Mouse (Mus musculus): ENCODE measurements at regions not wholly inside any gene's neighbourhood (a gene's known extent, or its start where the extent isn't known, plus 50 kb on each side); places are given as distances from the start of the nearest gene placed in this dataset.

DNA sequence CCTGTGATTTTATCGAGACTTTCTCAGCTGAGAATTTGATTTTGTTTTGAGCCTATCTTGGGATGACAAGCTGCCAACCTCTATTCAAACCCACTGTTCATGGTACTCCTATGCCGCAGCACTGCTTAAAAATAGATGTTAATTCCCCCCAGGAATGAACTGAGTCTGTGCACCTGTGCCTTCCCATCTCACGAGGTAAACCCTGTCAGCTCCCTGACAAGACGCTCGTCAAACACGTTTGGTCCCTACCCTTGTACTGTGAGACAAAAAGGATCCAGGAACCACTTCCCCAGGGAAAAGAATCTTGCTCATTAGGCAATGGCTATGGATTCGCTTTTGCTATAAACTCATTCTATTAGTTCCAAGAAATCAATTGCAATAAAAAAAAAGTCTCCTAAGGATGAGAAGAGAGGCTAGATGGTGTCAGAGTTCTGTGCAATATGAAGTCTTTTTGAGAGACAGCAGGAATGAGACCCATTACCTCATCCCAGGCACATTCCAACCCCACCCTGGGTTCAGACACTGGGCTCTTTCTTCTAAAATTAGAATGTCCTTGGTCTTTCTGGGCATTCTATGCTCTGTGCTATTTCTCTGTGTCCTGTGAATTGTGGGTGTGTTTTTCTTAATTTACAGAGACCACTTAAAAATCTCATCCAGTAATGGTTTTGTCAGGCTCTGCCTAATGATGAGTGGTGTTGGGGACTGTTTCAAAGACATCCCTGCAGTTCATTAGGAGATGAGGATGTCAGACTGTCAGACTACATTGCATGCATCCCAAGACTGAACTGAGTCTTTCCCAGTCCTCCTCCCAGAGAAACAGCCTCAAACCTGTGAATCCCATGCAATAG is 167.7 kb upstream of the Pabpc6 start:
- no peaks in the 10 kb centered on the region for H3K36me3 ChIP-seq
- no peak for ATAC-seq (ENCODE audit: low read depth)
- no peak for DNase-seq
- no peak overlapping the region for H3K27ac ChIP-seq
- H3K27me3 ChIP-seq = no peaks in the 10 kb centered on the region
- H3K9ac ChIP-seq = no peak overlapping the region
- H3K4me2 ChIP-seq = no peak overlapping the region
- no peak overlapping the region for H3K4me3 ChIP-seq (replicated peaks)
- no peaks in the 10 kb centered on the region for H3K9me3 ChIP-seq (replicated peaks)
- no peaks in the 10 kb centered on the region for H3K4me1 ChIP-seq (replicated peaks)
- 62% methylated on average over 7 of the region's 7 CpGs for WGBS (ENCODE audit: insufficient replicate concordance)

DNA sequence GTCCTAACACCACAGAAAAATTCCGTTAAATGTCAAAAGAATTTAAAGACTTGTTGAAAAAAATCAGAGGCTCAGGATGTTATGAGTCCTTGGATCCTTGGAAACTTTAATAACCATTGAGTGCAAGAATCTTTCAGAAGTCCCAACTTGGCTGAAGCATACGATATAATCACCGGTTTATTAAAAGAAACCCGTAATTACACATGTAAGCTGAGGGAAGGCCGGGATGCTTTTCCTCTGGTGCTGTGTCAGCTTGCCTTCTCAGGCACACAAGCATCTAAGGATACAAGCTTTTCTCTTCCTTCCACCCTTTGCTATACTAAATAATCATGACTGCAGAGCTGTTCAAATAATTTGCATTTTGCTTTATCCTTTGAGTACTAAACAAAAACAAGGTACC is 160.4 kb upstream of the Pabpc6 start:
- Histone ChIP-seq H3K4me1 (replicated peaks) (no peaks in the 10 kb centered on the region), H3K36me3 (no peaks in the 10 kb centered on the region), H3K4me2 (no peak overlapping the region), H3K9ac (no peak overlapping the region), H3K4me3 (replicated peaks) (no peak overlapping the region), H3K9me3 (replicated peaks) (no peaks in the 10 kb centered on the region), H3K27me3 (no peaks in the 10 kb centered on the region), H3K27ac (no peak overlapping the region)
- DNase-seq (no peak), ATAC-seq (ENCODE audit: low read depth) (no peak)
- 80% methylated on average over 5 of the region's 5 CpGs for WGBS (ENCODE audit: insufficient replicate concordance)

DNA sequence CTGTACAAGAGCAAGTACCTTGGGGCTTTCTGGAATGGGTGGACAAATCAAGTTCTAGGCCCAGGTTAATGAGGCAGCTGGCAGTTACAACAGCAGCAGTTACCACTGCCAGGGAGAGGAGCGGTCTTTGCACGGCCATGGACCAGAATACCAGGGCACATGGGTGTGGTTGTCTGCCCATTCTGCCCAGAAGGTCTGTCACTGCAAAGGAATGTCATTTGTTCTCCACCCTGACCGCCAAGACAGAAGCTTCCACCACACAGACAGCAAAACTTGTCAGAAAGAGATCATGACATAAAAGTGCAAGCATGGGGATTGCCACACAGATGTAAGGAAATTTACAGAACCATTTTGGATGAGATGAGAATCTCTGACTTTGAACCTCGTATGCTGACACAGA is 151.8 kb upstream of the Pabpc6 start:
- H3K4me2 ChIP-seq = no peak overlapping the region
- 59% methylated on average over 4 of the region's 4 CpGs for WGBS (ENCODE audit: insufficient replicate concordance)
- no peak for DNase-seq
- no peaks in the 10 kb centered on the region for H3K9me3 ChIP-seq (replicated peaks)
- H3K36me3 ChIP-seq = no peaks in the 10 kb centered on the region
- H3K4me1 ChIP-seq (replicated peaks) = no peaks in the 10 kb centered on the region
- no peaks in the 10 kb centered on the region for H3K27me3 ChIP-seq
- ATAC-seq (ENCODE audit: low read depth) = no peak
- H3K4me3 ChIP-seq (replicated peaks) = no peak overlapping the region
- H3K9ac ChIP-seq = no peak overlapping the region
- H3K27ac ChIP-seq = no peak overlapping the region

DNA sequence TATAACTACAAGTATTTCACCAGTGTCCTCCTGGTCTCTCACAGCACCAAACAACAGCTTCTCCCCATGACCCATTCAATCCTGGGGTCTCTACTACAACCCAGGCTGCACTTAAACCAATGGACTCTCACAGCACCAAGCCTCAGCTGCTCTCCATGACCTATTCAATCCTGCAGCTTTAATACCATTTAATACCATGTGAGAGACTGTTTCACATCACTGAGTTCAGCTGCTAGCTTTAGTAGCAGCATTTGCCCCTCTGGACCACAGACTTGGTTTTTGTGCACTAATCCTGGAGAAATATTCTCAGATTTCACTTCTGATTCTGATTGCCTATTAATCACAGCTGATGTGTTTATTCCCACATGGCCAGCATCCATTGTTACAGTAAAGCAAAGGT is 147.5 kb upstream of the Pabpc6 start:
- no peak for DNase-seq
- Histone ChIP-seq H3K27me3 (no peaks in the 10 kb centered on the region), H3K9ac (no peak overlapping the region), H3K9me3 (replicated peaks) (no peaks in the 10 kb centered on the region), H3K4me2 (no peak overlapping the region), H3K4me3 (replicated peaks) (no peak overlapping the region), H3K36me3 (no peaks in the 10 kb centered on the region), H3K4me1 (replicated peaks) (no peaks in the 10 kb centered on the region), H3K27ac (no peak overlapping the region)
- no peak for ATAC-seq (ENCODE audit: low read depth)

DNA sequence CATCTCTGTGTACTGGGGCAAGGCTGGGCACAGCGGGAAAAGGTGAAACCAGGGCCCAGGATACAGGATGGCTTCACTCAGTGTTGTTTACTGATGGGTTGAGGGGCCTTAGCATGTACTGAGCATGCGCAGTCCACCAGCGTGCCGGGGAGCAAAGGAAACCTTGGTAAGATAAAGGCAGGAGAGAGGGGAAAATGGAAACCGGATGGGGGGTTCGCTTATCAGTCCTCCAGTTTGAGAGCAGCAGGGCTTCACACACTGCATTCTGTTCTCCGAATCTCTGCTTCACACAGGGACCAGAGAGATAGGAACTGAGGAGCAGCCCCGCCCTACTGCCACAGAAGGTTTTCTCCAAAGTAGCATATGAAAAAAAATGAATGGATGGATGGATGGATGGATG is 127.6 kb upstream of the Pabpc6 start:
- H3K9me3 ChIP-seq (replicated peaks) = no peaks in the 10 kb centered on the region
- H3K9ac ChIP-seq = no peak overlapping the region
- H3K27me3 ChIP-seq = no peaks in the 10 kb centered on the region
- H3K4me3 ChIP-seq (replicated peaks) = no peak overlapping the region
- ATAC-seq (ENCODE audit: low read depth) = no peak
- H3K4me2 ChIP-seq = no peak overlapping the region
- H3K27ac ChIP-seq = no peak overlapping the region
- WGBS (ENCODE audit: insufficient replicate concordance) = 48% methylated on average over 8 of the region's 8 CpGs
- no peaks in the 10 kb centered on the region for H3K4me1 ChIP-seq (replicated peaks)
- no peaks in the 10 kb centered on the region for H3K36me3 ChIP-seq
- no peak for DNase-seq

DNA sequence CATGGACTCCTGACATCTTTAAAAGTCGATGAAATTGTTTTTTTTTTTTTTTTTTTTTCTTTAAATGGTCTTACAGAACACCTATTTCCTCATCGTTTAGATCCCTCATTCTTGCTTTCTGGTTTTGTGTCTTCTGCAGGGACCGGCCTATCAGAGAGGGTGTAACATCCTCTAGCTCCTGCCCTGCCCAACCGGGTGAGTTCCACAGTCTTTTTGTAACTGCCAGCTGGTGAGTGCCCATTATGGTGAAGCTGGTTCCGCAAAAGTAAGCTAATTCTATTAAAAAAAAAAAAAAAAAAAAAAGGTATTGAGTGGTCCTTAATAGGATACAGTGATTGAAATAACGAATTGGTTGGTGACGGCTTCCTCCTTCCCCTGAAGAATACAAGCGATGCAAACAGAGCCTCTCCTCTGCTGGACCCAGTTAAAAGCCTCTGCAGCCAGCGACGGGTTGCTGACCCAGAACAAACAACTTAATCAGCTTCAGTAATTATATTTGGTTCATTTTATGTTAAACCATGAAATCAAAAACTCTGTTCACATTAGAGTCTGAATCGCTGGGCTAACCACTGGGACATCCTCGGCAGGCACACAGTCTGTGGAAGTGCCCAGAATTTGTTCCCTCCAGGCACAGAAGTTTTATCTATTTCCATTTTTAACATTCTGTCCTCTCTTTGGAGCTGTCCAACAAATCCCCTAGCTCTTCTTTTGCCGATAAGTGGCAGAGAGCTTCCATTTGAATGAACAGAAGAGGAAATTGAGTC is 126.9 kb upstream of the Pabpc6 start:
- H3K27ac ChIP-seq = no peak overlapping the region
- whole genome bisulfite sequencing (ENCODE audit: insufficient replicate concordance) = 67% methylated on average over 13 of the region's 13 CpGs
- ATAC-seq (ENCODE audit: low read depth) (no peak), DNase-seq (no peak)
- H3K36me3 ChIP-seq = no peaks in the 10 kb centered on the region
- no peaks in the 10 kb centered on the region for H3K9me3 ChIP-seq (replicated peaks)
- H3K9ac ChIP-seq = no peak overlapping the region
- no peaks in the 10 kb centered on the region for H3K4me1 ChIP-seq (replicated peaks)
- H3K4me3 ChIP-seq (replicated peaks) = no peak overlapping the region
- H3K4me2 ChIP-seq = no peak overlapping the region
- no peaks in the 10 kb centered on the region for H3K27me3 ChIP-seq

DNA sequence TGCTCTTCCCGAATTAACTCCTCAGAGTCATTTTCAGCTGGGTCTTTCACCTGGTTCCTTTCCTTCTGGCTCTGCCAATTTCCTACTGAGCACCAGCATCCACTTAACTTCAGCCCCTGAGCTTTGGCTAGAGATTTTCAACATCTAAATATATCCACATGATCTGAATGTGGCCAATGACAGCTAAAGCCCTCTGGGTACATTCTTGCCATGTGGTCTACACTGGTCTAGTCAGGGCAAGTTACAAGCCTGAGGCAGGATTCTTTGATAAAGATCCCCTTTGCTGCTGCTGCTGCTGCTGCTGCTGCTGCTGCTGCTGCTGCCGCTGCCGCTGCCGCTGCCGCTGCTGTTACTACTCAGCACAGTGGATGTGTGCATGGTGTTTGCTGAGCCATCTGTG is 109.3 kb upstream of the Pabpc6 start:
- no peaks in the 10 kb centered on the region for H3K36me3 ChIP-seq
- WGBS (ENCODE audit: insufficient replicate concordance) = 78% methylated on average over 5 of the region's 5 CpGs
- no peak overlapping the region for H3K4me3 ChIP-seq (replicated peaks)

DNA sequence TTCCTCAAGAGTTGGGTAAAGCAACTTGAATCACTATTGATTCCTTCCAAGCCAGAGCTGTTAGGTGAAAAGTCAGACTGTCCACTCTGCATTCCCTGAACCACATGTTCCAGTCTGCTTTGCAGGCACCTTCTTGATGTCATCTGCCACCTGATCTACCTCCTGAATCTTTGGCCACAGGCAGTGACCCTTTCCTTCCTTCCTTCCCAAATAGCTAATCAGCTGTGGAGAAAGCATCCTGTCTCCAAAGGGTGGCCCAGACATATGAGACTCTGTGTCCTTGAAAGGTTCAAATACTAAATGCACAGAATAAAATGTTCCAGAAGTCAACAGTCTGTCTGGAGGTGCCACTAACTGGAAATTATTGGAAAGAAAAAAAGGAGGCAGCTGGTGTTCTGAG is 107.6 kb upstream of the Pabpc6 start:
- no peaks in the 10 kb centered on the region; the same call in 1 of the 2 replicates for H3K4me1 ChIP-seq (replicated peaks)
- H3K36me3 ChIP-seq = no peaks in the 10 kb centered on the region
- H3K27me3 ChIP-seq = no peaks in the 10 kb centered on the region
- DNase-seq = no peak
- H3K4me2 ChIP-seq = no peak overlapping the region
- no peak for ATAC-seq (ENCODE audit: low read depth)
- no peak overlapping the region for H3K27ac ChIP-seq
- no peaks in the 10 kb centered on the region for H3K9me3 ChIP-seq (replicated peaks)
- H3K4me3 ChIP-seq (replicated peaks) = no peak overlapping the region
- H3K9ac ChIP-seq = no peak overlapping the region

More for the DNA sequence above, 109.3 kb upstream of the Pabpc6 start:
- Histone ChIP-seq H3K27me3 (no peaks in the 10 kb centered on the region), H3K4me2 (no peak overlapping the region), H3K9me3 (replicated peaks) (no peaks in the 10 kb centered on the region), H3K27ac (no peak overlapping the region), H3K4me1 (replicated peaks) (no peaks in the 10 kb centered on the region; the same call in 1 of the 2 replicates), H3K9ac (no peak overlapping the region)
- ATAC-seq (ENCODE audit: low read depth) (no peak), DNase-seq (no peak)

DNA sequence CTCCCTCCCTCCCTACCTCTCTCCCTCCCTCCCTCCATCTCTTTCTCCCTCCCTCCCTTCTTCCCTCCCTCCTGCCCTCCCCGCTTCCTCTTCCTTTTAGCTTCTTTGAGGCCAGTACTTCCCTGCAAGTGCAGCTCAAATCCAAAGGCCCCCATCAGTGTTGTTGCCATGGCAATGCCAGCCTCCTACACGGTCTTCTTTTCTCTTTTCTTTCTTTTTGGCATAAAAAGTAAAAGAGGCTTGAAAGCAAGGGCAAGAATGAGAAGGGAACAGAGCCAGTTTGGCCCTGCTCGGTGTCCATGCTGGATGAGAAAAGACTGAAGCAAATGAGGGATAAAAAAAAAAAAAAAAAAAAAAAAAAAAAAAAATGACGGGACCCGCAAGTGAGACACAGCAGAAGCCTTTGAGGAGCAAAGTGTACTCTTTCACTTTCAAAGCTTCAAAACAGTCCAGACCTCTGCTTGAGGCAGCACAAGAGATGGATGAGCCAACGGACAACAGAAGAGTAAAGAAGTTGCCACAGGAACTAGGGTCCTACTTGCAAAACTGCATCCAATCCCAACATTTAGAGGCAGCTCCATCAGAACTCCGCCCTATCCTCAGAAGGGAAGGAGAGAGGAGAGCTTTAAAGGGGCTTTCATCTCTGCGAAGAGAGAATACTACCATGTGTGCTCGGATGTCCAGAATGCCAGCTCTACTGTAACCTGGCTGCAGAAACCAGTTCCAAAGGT is 106.9 kb upstream of the Pabpc6 start:
- H3K9ac ChIP-seq = no peak overlapping the region
- no peaks in the 10 kb centered on the region for H3K36me3 ChIP-seq
- H3K9me3 ChIP-seq (replicated peaks) = no peaks in the 10 kb centered on the region
- 53% methylated on average over 8 of the region's 9 CpGs for WGBS (ENCODE audit: insufficient replicate concordance)
- no peak overlapping the region for H3K4me3 ChIP-seq (replicated peaks)
- H3K27ac ChIP-seq = no peak overlapping the region
- H3K27me3 ChIP-seq = no peaks in the 10 kb centered on the region
- no peak overlapping the region for H3K4me2 ChIP-seq
- DNase-seq = no peak
- ATAC-seq (ENCODE audit: low read depth) = no peak
- H3K4me1 ChIP-seq (replicated peaks) = no peaks in the 10 kb centered on the region; the same call in 1 of the 2 replicates

DNA sequence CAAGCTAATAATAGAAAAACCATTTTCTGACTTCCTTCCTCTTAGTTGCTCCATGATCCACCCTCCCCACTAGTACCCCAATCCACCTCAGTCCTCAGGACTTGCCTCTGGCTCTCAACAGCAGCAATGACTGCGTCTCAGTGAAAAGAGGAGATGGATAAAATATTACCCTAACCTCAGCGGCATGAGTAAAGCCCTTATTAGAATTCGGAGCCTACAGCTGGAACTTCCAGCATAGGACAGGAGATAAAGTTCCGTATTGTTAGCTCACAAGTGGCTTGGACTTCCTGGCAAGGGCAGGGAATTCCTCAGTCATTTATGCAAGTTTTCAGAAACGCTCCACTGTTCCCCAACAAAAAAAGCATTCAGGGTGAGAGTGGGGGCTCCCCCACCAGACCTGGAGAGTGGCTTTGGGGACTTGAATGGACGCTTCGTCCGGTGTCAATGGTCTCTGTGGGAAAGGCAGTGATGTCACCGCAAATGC is 106.2 kb upstream of the Pabpc6 start:
- Histone ChIP-seq H3K27me3 (no peaks in the 10 kb centered on the region), H3K4me3 (replicated peaks) (no peak overlapping the region), H3K27ac (no peak overlapping the region), H3K9me3 (replicated peaks) (no peaks in the 10 kb centered on the region), H3K4me2 (no peak overlapping the region), H3K4me1 (replicated peaks) (no peaks in the 10 kb centered on the region; the same call in 1 of the 2 replicates), H3K9ac (no peak overlapping the region), H3K36me3 (no peaks in the 10 kb centered on the region)
- no peak for ATAC-seq (ENCODE audit: low read depth)
- WGBS (ENCODE audit: insufficient replicate concordance) = 14% methylated on average over 9 of the region's 9 CpGs
- DNase-seq = no peak
